Mouse (Mus musculus) neural tube, embryonic 14.5 days (tissue): ENCODE data around the gene Zbtb18. TPM values are rescaled to one million over a fixed set of nuclear protein-coding genes. Genes with fewer than 3 reads are reported as not detected.
"Not testable (repeated sequence)": the region's sequence is repeated elsewhere in the genome, so short reads cannot be mapped to it uniquely, and the experiment has no call there.

ENCODE experiments used
- ATAC-seq: fragments of 200-750 bp; cut with Nextera tagmentation; 2 replicates; pipeline ENCODE4 v1.8.0; 2017; ENCODE audit warnings: low read depth, mild to moderate bottlenecking, moderate TSS enrichment, moderate library complexity
- H3K27ac ChIP-seq: fragments of 300-500 bp; sonication (generic); 2 replicates; pipeline ENCODE4 v1.5.1; 2014; ENCODE audit warnings: low read depth, mild to moderate bottlenecking, control low read depth, low read length, moderate library complexity, mixed read lengths
- H3K27me3 ChIP-seq: fragments of 300-500 bp; sonication (generic); 2 replicates; pipeline ENCODE4 v1.6.1; 2014; ENCODE audit warnings: low read length; ENCODE audit not compliant: control insufficient read depth, insufficient read depth
- H3K36me3 ChIP-seq: fragments of 300-500 bp; sonication (generic); 2 replicates; pipeline ENCODE4 v1.6.1; 2014; ENCODE audit warnings: low read length, mixed read lengths; ENCODE audit not compliant: control insufficient read depth, insufficient read depth
- H3K4me1 ChIP-seq: fragments of 300-500 bp; sonication (generic); 2 replicates; pipeline ENCODE4 v1.6.1; 2014; ENCODE audit warnings: low read length; ENCODE audit not compliant: control insufficient read depth, insufficient read depth
- H3K4me2 ChIP-seq: fragments of 300-500 bp; sonication (generic); 2 replicates; pipeline ENCODE4 v1.6.1; 2014; ENCODE audit warnings: mild to moderate bottlenecking, low read depth, low read length, control low read depth
- H3K4me3 ChIP-seq: fragments of 300-500 bp; sonication (generic); 2 replicates; pipeline ENCODE4 v1.5.1; 2014; ENCODE audit warnings: low read depth, low read length, control low read depth, mixed read lengths
- H3K9ac ChIP-seq: fragments of 300-500 bp; sonication (generic); replicated peaks from 2 replicates; pipeline ENCODE4 v1.6.1; 2014; ENCODE audit warnings: low read depth, mild to moderate bottlenecking, control low read depth, low read length, mixed read lengths
- H3K9me3 ChIP-seq: fragments of 300-500 bp; sonication (generic); 2 replicates; pipeline ENCODE4 v1.6.1; 2016; ENCODE audit warnings: low read length; ENCODE audit not compliant: control insufficient read depth
- WGBS: fragments of 180-500 bp; shearing (Covaris S2); extraction: QIAGEN DNeasy Blood & Tissue Kit; methylation state at CpG from one replicate; pipeline ENCODE4 v1.1.7; 2014; 5-methylcytosine and 5-hydroxymethylcytosine counted together
- polyA plus RNA-seq: library from polyadenylated mRNA; unstranded; fragments of >200 nt; fragmentation: Nextera tagmentation; extraction: Ambion mirVana; gene quantifications from 2 replicates; pipeline ENCODE4 v1.2.1, GENCODE M21; 2014

Gene Zbtb18
- polyA plus RNA-seq, 1 experiment from 2014 or later, result 6.7 TPM

DNA sequence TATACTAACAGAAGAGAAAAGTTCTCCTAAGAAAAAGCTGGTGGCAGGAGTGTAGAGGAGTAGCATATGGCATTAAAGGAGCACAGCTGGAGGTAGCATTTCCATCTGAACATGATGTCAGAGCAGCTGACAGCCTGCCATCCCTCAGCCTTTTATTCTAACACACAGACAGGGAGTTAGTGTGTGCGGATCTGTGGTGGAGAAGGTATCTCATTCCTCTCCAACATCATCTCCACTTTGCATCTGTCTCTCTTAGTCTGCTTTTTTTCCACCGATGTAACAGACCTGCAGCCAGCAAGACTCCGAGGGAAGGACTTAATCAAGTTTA is 2.3 kb downstream of the Zbtb18 start:
- H3K4me3 ChIP-seq, result peak overlapping the region; percentile 79
- H3K9me3 ChIP-seq, result no peaks in the 10 kb centered on the region
- no peak overlapping the region for H3K27ac ChIP-seq
- no peaks in the 10 kb centered on the region for H3K27me3 ChIP-seq
- peak overlapping the region; percentile 92 for H3K4me2 ChIP-seq
- no peak for ATAC-seq
- WGBS, result 2% methylated on average over 3 of the region's 3 CpGs
- no peaks in the 10 kb centered on the region; the same call in 1 of the 2 replicates for H3K36me3 ChIP-seq
- H3K4me1 ChIP-seq, result peaks cover 49% of the 10 kb centered on the region
- H3K9ac ChIP-seq, result 0 out of 2 replicates have a peak overlapping the region, but pooled peaks have one; percentile 18

DNA sequence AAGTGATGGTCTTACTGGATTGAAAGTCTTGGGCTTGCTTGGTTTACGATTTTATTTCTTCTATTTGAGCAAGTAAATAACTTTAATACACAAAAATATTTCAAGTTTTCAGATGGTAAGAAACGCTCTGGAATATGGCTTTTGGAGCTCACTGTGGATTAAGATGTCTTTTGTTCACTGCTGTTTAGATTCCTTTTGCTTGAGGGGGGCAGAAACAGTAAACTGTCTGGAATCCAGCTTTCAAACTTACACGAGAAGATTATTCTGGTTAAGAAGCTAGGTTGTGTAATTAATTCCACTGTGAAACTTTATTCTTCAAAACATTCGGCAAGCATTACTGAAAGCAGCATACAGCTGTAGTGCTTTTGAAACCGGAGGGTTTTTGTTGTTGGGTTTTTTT is 2.8 kb downstream of the Zbtb18 start:
- peak overlapping the region; percentile 92 for H3K4me2 ChIP-seq
- H3K27ac ChIP-seq, result no peak overlapping the region
- H3K4me3 ChIP-seq, result peak overlapping the region; percentile 79
- no peaks in the 10 kb centered on the region; the same call in 1 of the 2 replicates for H3K36me3 ChIP-seq
- ATAC-seq, result no peak
- no peaks in the 10 kb centered on the region for H3K27me3 ChIP-seq
- 16% methylated on average over 5 of the region's 5 CpGs for WGBS
- H3K9ac ChIP-seq, result 0 out of 2 replicates have a peak overlapping the region, but pooled peaks have one; percentile 18
- peaks cover 49% of the 10 kb centered on the region for H3K4me1 ChIP-seq
- no peaks in the 10 kb centered on the region for H3K9me3 ChIP-seq

DNA sequence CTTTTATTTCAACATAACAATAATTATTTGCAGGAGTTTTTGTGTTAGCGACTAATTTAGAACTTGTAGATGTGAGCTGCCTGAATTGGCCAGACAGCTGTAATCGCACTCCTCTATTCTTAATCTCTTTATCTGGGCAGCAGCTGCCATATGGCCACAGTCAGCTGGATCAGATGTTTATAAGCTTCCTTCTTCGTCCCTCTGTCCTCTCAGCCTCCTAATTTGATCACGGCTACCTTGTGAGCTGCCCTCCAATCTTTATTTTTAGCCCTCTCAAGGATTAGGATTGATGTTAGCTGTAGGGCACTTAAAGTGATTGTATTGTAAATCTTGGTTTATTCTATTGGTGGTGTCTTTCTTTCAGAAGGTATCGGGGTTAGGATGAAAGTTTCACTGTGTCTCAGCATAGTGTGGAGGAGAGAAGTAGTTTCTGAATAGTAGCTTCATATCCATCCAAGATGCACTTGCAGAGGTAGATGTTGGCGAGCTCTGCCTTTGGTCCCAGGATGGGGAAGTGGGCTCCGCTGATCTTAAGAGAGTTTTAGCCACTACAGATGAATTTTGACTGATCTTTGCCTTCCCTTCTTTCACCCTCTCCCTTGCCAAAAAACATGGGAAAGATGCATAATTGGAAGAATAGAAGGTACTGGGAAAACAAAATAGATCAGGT is 3.4 kb downstream of the Zbtb18 start:
- Histone ChIP-seq H3K4me2 (peak overlapping the region; percentile 92; the same call in 1 of the 2 replicates), H3K4me1 (peaks cover 49% of the 10 kb centered on the region), H3K9ac (0 out of 2 replicates have a peak overlapping the region, but pooled peaks have one; percentile 5), H3K27me3 (no peaks in the 10 kb centered on the region), H3K36me3 (no peaks in the 10 kb centered on the region; the same call in 1 of the 2 replicates), H3K27ac (no peak overlapping the region), H3K9me3 (no peaks in the 10 kb centered on the region), H3K4me3 (peak overlapping the region; percentile 79)
- 18% methylated on average over 7 of the region's 7 CpGs for WGBS
- no peak for ATAC-seq

DNA sequence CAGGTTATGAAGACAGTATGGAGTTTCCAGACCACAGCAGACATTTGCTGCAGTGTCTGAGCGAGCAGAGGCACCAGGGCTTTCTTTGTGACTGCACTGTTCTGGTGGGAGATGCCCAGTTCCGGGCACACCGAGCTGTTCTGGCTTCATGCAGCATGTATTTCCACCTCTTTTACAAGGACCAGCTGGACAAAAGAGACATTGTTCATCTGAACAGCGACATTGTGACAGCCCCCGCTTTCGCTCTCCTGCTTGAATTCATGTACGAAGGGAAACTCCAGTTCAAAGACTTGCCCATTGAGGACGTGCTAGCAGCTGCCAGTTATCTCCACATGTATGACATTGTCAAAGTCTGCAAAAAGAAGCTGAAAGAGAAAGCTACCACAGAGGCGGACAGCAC is 4.9 kb downstream of the Zbtb18 start:
- Histone ChIP-seq H3K36me3 (no peaks in the 10 kb centered on the region; the same call in 1 of the 2 replicates), H3K4me3 (peak overlapping the region; percentile 4; the same call in 1 of the 2 replicates), H3K27me3 (no peaks in the 10 kb centered on the region), H3K9me3 (no peaks in the 10 kb centered on the region), H3K4me1 (peaks cover 43% of the 10 kb centered on the region), H3K27ac (peak overlapping the region; percentile 44; the same call in 1 of the 2 replicates), H3K9ac (no peak overlapping the region; the same call in 1 of the 2 replicates), H3K4me2 (peak overlapping the region; percentile 32)
- no peak for ATAC-seq
- WGBS, result 10% methylated on average over 9 of the region's 9 CpGs

DNA sequence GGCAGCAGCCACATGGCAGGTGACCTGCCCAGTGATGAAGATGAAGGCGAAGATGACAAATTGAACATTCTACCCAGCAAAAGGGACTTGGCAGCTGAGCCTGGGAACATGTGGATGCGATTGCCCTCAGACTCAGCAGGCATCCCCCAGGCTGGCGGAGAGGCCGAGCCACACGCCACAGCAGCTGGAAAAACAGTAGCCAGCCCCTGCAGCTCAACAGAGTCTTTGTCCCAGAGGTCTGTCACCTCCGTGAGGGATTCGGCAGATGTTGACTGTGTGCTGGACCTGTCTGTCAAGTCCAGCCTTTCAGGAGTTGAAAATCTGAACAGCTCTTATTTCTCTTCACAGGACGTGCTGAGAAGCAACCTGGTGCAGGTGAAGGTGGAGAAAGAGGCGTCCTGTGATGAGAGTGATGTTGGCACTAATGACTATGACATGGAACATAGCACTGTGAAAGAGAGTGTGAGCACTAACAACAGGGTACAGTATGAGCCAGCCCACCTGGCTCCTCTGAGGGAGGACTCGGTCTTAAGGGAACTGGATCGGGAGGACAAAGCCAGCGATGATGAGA is 5.5 kb downstream of the Zbtb18 start:
- peak overlapping the region; percentile 4; the same call in 1 of the 2 replicates for H3K4me3 ChIP-seq
- H3K9me3 ChIP-seq, result no peaks in the 10 kb centered on the region
- H3K4me1 ChIP-seq, result peaks cover 43% of the 10 kb centered on the region
- H3K36me3 ChIP-seq, result no peaks in the 10 kb centered on the region; the same call in 1 of the 2 replicates
- peak overlapping the region; percentile 32 for H3K4me2 ChIP-seq
- ATAC-seq, result no peak
- H3K27ac ChIP-seq, result no peak overlapping the region; the same call in 1 of the 2 replicates
- H3K9ac ChIP-seq, result peak overlapping the region; percentile 21; the same call in 1 of the 2 replicates
- 29% methylated on average over 12 of the region's 12 CpGs for WGBS
- no peaks in the 10 kb centered on the region for H3K27me3 ChIP-seq

DNA sequence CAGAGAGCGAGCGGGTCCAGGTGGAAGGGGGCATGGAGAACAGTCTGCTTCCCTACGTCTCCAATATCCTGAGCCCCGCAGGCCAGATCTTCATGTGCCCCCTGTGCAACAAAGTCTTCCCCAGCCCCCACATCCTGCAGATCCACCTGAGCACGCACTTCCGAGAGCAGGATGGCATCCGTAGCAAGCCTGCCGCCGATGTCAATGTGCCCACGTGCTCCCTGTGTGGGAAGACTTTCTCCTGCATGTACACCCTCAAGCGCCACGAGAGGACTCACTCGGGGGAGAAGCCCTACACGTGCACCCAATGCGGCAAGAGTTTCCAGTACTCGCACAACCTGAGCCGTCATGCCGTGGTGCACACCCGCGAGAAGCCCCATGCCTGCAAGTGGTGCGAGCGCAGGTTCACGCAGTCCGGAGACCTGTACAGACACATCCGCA is 6.0 kb downstream of the Zbtb18 start:
- Histone ChIP-seq H3K9me3 (no peaks in the 10 kb centered on the region), H3K4me1 (peaks cover 43% of the 10 kb centered on the region), H3K27me3 (no peaks in the 10 kb centered on the region), H3K4me3 (0 out of 2 replicates have a peak overlapping the region, but pooled peaks have one; percentile 4), H3K4me2 (peak overlapping the region; percentile 32), H3K27ac (no peak overlapping the region), H3K36me3 (no peaks in the 10 kb centered on the region; the same call in 1 of the 2 replicates), H3K9ac (0 out of 2 replicates have a peak overlapping the region, but pooled peaks have one; percentile 21)
- 0 out of 2 replicates have a peak, but pooled peaks have one; percentile 5 for ATAC-seq
- 40% methylated on average over 25 of the region's 25 CpGs for WGBS

DNA sequence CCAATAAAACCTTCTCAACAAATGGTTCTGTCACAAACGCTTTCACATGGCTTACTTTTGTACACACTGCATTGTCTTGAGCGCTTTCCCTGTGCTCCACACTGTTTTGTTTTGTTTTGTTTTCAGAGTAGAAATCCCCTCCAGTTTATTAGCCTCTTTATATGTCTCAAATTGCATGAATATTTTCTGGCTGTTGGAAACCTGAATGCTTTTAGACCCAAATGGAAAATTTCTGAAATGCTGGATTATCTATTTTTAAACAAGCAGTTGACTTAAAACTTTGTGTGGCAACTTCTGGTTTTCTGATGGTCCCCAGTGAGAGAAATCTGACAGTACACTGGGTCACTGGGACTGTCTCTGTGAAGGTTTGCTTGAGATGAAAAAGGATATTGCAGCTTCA is 6.8 kb downstream of the Zbtb18 start:
- Histone ChIP-seq H3K9ac (no peak overlapping the region), H3K36me3 (no peaks in the 10 kb centered on the region; the same call in 1 of the 2 replicates), H3K4me1 (peaks cover 36% of the 10 kb centered on the region), H3K4me3 (no peak overlapping the region), H3K27me3 (no peaks in the 10 kb centered on the region), H3K9me3 (no peaks in the 10 kb centered on the region), H3K27ac (no peak overlapping the region), H3K4me2 (peak overlapping the region; percentile 16; the same call in 1 of the 2 replicates)
- no peak for ATAC-seq
- 23% methylated on average over 2 of the region's 2 CpGs for WGBS

DNA sequence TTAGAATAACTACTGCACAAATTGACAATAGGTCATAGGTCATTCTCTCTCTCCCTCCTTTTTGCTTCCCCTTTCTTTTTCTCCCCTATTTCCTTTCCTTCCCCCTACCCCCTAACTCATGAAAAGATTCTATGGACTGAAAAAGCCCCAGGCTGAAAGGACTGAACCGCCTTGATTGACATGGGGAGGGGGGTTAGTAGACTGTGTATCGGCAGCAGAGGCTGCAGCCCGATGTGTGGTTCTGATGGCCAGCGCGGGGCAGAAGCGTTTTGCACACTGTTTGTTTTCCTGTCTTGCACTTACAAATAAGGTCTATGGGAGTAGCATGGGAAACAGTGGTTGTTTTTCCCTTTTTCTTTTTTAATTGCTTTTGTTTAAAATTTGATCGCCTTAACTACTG is 7.7 kb downstream of the Zbtb18 start:
- ATAC-seq, H3K4me2 ChIP-seq, H3K27me3 ChIP-seq, H3K27ac ChIP-seq, H3K9me3 ChIP-seq, H3K9ac ChIP-seq, H3K4me3 ChIP-seq, H3K36me3 ChIP-seq: not testable (repeated sequence)
- H3K4me1 ChIP-seq, result peaks cover 27% of the 10 kb centered on the region
- WGBS, result 29% methylated on average over 7 of the region's 7 CpGs

DNA sequence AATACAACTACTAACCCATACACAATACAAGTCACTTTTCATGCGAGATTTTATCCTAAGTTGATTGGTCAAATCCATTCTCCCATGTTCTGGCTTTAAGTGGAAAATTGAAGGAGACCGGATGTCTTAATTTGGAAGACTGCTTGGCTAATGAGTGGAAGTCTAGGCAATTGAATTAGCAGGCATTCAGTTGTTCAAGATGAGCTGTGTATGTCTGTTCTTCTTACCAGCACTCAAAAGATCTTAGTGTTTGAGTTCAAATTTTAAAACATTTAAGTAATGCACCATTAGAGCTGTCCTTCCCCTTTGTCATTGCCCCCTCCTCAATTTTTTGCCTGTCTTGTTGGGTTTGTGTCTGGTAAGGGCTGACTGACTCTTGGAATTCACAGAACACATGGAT is 8.9 kb downstream of the Zbtb18 start:
- ATAC-seq, result no peak
- Histone ChIP-seq H3K27ac (no peak overlapping the region), H3K9ac (no peak overlapping the region), H3K4me2 (no peak overlapping the region), H3K4me1 (peaks cover 21% of the 10 kb centered on the region), H3K9me3 (no peaks in the 10 kb centered on the region), H3K36me3 (no peaks in the 10 kb centered on the region; the same call in 1 of the 2 replicates), H3K4me3 (no peak overlapping the region), H3K27me3 (no peaks in the 10 kb centered on the region)
- WGBS, result 68% methylated on average over 2 of the region's 2 CpGs
